Mouse (Mus musculus) forebrain, embryonic 12.5 days (tissue): ENCODE measurements at regions not wholly inside any gene's neighbourhood (a gene's known extent, or its start where the extent isn't known, plus 50 kb on each side); places are given as distances from the start of the nearest gene placed in this dataset.
"Not testable (repeated sequence)": the region's sequence is repeated elsewhere in the genome, so short reads cannot be mapped to it uniquely, and the experiment has no call there.

Experiments used
- ATAC-seq: fragments of 200-750 bp; cut with Nextera tagmentation; 2 replicates; pipeline ENCODE4 v1.8.0; 2017; ENCODE audit warnings: moderate TSS enrichment; ENCODE audit not compliant: low FRiP score
- H3K27ac ChIP-seq: fragments of 300-500 bp; sonication (generic); 2 replicates; pipeline ENCODE4 v1.5.1; 2016; ENCODE audit warnings: mild to moderate bottlenecking
- H3K27me3 ChIP-seq: fragments of 300-500 bp; sonication (generic); 2 replicates; pipeline ENCODE4 v1.6.1; 2016; ENCODE audit warnings: mild to moderate bottlenecking
- H3K36me3 ChIP-seq: fragments of 300-500 bp; sonication (generic); replicated peaks from 2 replicates; pipeline ENCODE4 v1.6.1; 2016; ENCODE audit warnings: mild to moderate bottlenecking
- H3K4me1 ChIP-seq: fragments of 300-500 bp; sonication (generic); 2 replicates; pipeline ENCODE4 v1.6.1; 2016
- H3K4me2 ChIP-seq: fragments of 300-500 bp; sonication (generic); 2 replicates; pipeline ENCODE4 v1.6.1; 2016; ENCODE audit warnings: mild to moderate bottlenecking, moderate library complexity
- H3K4me3 ChIP-seq: fragments of 300-500 bp; sonication (generic); replicated peaks from 2 replicates; pipeline ENCODE4 v1.5.1; 2016; ENCODE audit warnings: mild to moderate bottlenecking
- H3K9ac ChIP-seq: fragments of 300-500 bp; sonication (generic); 2 replicates; pipeline ENCODE4 v1.6.1; 2016; ENCODE audit warnings: mild to moderate bottlenecking
- H3K9me3 ChIP-seq: fragments of 300-500 bp; sonication (generic); 2 replicates; pipeline ENCODE4 v1.6.1; 2016
- WGBS: fragments of 180-500 bp; shearing (Covaris S2); methylation state at CpG from one replicate; pipeline ENCODE4 v1.1.7; 2016; 5-methylcytosine and 5-hydroxymethylcytosine counted together

- no peak overlapping the region for H3K4me2 ChIP-seq
Measured at GRCm38 (mm10) chr12:77094999-77095915, 133.3 kb upstream of the Max start.

GRCm38 (mm10) chr12:77094168-77094567, 132.2 kb upstream of the Max start:
- Histone ChIP-seq H3K36me3 (no peaks in the 10 kb centered on the region), H3K4me3 (no peak overlapping the region), H3K4me2 (no peak overlapping the region), H3K9ac (no peak overlapping the region), H3K27ac (no peak overlapping the region), H3K27me3 (no peaks in the 10 kb centered on the region), H3K9me3 (no peaks in the 10 kb centered on the region), H3K4me1 (no peaks in the 10 kb centered on the region)
- ATAC-seq, result no peak
- WGBS, result 82% methylated on average over 7 of the region's 7 CpGs

More at GRCm38 (mm10) chr12:77094999-77095915, 133.3 kb upstream of the Max start:
- no peak overlapping the region for H3K4me3 ChIP-seq
- no peak overlapping the region for H3K9ac ChIP-seq
- H3K27ac ChIP-seq, result no peak overlapping the region
- no peak for ATAC-seq
- no peaks in the 10 kb centered on the region for H3K27me3 ChIP-seq
- H3K36me3 ChIP-seq, result no peaks in the 10 kb centered on the region
- no peaks in the 10 kb centered on the region for H3K4me1 ChIP-seq
- 83% methylated on average over 3 of the region's 3 CpGs for WGBS
- no peaks in the 10 kb centered on the region for H3K9me3 ChIP-seq

- ATAC-seq, result no peak
- no peaks in the 10 kb centered on the region for H3K4me1 ChIP-seq
- H3K4me3 ChIP-seq, result no peak overlapping the region
- H3K9me3 ChIP-seq, result no peaks in the 10 kb centered on the region
- H3K9ac ChIP-seq, result no peak overlapping the region
- H3K27ac ChIP-seq, result no peak overlapping the region
- H3K36me3 ChIP-seq, result no peaks in the 10 kb centered on the region
- H3K4me2 ChIP-seq, result no peak overlapping the region
- H3K27me3 ChIP-seq, result no peaks in the 10 kb centered on the region
- WGBS, result 73% methylated on average over 3 of the region's 3 CpGs
Measured at GRCm38 (mm10) chr12:77092741-77093140, 130.7 kb upstream of the Max start.

- H3K4me1 ChIP-seq, result no peaks in the 10 kb centered on the region
- H3K9ac ChIP-seq, result no peak overlapping the region
- no peak overlapping the region for H3K27ac ChIP-seq
- no peak for ATAC-seq
- no peak overlapping the region for H3K4me2 ChIP-seq
- 85% methylated on average over 2 of the region's 2 CpGs for WGBS
- no peaks in the 10 kb centered on the region for H3K9me3 ChIP-seq
- no peaks in the 10 kb centered on the region for H3K36me3 ChIP-seq
- no peak overlapping the region for H3K4me3 ChIP-seq
- H3K27me3 ChIP-seq, result no peaks in the 10 kb centered on the region
Measured at GRCm38 (mm10) chr12:77092143-77092542, 130.1 kb upstream of the Max start.

- Histone ChIP-seq H3K4me2 (no peak overlapping the region), H3K9ac (no peak overlapping the region), H3K4me1 (no peaks in the 10 kb centered on the region), H3K27me3 (no peaks in the 10 kb centered on the region), H3K4me3 (no peak overlapping the region), H3K36me3 (no peaks in the 10 kb centered on the region), H3K9me3 (no peaks in the 10 kb centered on the region), H3K27ac (no peak overlapping the region)
- ATAC-seq, result no peak
- 87% methylated on average over 2 of the region's 2 CpGs for WGBS
Measured at GRCm38 (mm10) chr12:77091700-77092099, 129.7 kb upstream of the Max start.

GRCm38 (mm10) chr12:77090525-77090924, 128.5 kb upstream of the Max start:
- 85% methylated on average over 3 of the region's 3 CpGs for WGBS
- H3K9me3 ChIP-seq, result no peaks in the 10 kb centered on the region
- no peak overlapping the region for H3K4me3 ChIP-seq
- H3K27me3 ChIP-seq, result no peaks in the 10 kb centered on the region
- H3K36me3 ChIP-seq, result no peaks in the 10 kb centered on the region
- no peak overlapping the region for H3K27ac ChIP-seq
- no peak for ATAC-seq
- H3K9ac ChIP-seq, result no peak overlapping the region
- H3K4me1 ChIP-seq, result no peaks in the 10 kb centered on the region
- no peak overlapping the region for H3K4me2 ChIP-seq

GRCm38 (mm10) chr12:77089624-77090278, 127.8 kb upstream of the Max start:
- Histone ChIP-seq H3K9ac (no peak overlapping the region), H3K9me3 (no peaks in the 10 kb centered on the region), H3K4me1 (no peaks in the 10 kb centered on the region), H3K36me3 (no peaks in the 10 kb centered on the region), H3K4me2 (no peak overlapping the region), H3K27me3 (no peaks in the 10 kb centered on the region), H3K4me3 (no peak overlapping the region), H3K27ac (no peak overlapping the region)
- ATAC-seq, result no peak
- 86% methylated on average over 6 of the region's 6 CpGs for WGBS

- ATAC-seq, result no peak
- Histone ChIP-seq H3K4me2 (no peak overlapping the region), H3K9me3 (no peaks in the 10 kb centered on the region), H3K36me3 (no peaks in the 10 kb centered on the region), H3K27ac (no peak overlapping the region), H3K4me3 (no peak overlapping the region), H3K27me3 (no peaks in the 10 kb centered on the region), H3K9ac (no peak overlapping the region), H3K4me1 (no peaks in the 10 kb centered on the region)
- WGBS, result 75% methylated on average over 2 of the region's 2 CpGs
Measured at GRCm38 (mm10) chr12:77088452-77088851, 126.5 kb upstream of the Max start.

- H3K9ac ChIP-seq, H3K4me2 ChIP-seq, H3K36me3 ChIP-seq, H3K4me3 ChIP-seq, H3K9me3 ChIP-seq, H3K27ac ChIP-seq, H3K4me1 ChIP-seq, ATAC-seq, H3K27me3 ChIP-seq: not testable (repeated sequence)
- WGBS, result 85% methylated on average over 1 of the region's 1 CpGs
Measured at GRCm38 (mm10) chr12:77086931-77087330, 124.9 kb upstream of the Max start.

GRCm38 (mm10) chr12:77085894-77086293, 123.9 kb upstream of the Max start:
- H3K9me3 ChIP-seq, result no peaks in the 10 kb centered on the region
- no peak overlapping the region for H3K27ac ChIP-seq
- no peaks in the 10 kb centered on the region for H3K27me3 ChIP-seq
- 90% methylated on average over 5 of the region's 5 CpGs for WGBS
- H3K4me3 ChIP-seq, result no peak overlapping the region
- no peak overlapping the region for H3K4me2 ChIP-seq
- no peak for ATAC-seq
- H3K4me1 ChIP-seq, result no peaks in the 10 kb centered on the region
- H3K36me3 ChIP-seq, result no peaks in the 10 kb centered on the region
- H3K9ac ChIP-seq, result no peak overlapping the region

GRCm38 (mm10) chr12:77085244-77085643, 123.2 kb upstream of the Max start:
- Histone ChIP-seq H3K4me2 (no peak overlapping the region), H3K9me3 (no peaks in the 10 kb centered on the region), H3K36me3 (no peaks in the 10 kb centered on the region), H3K4me1 (no peaks in the 10 kb centered on the region), H3K27ac (no peak overlapping the region), H3K4me3 (no peak overlapping the region), H3K9ac (no peak overlapping the region), H3K27me3 (no peaks in the 10 kb centered on the region)
- no peak for ATAC-seq
- 89% methylated on average over 7 of the region's 7 CpGs for WGBS

GRCm38 (mm10) chr12:77084744-77085143, 122.7 kb upstream of the Max start:
- Histone ChIP-seq H3K4me2 (no peak overlapping the region), H3K4me1 (no peaks in the 10 kb centered on the region)
- WGBS, result 92% methylated on average over 5 of the region's 5 CpGs

GRCm38 (mm10) chr12:77084343-77084742, 122.3 kb upstream of the Max start:
- no peaks in the 10 kb centered on the region for H3K4me1 ChIP-seq
- no peaks in the 10 kb centered on the region for H3K27me3 ChIP-seq
- no peak for ATAC-seq
- no peak overlapping the region for H3K9ac ChIP-seq
- WGBS, result 70% methylated on average over 1 of the region's 1 CpGs
- H3K4me2 ChIP-seq, result no peak overlapping the region
- H3K36me3 ChIP-seq, result no peaks in the 10 kb centered on the region
- H3K9me3 ChIP-seq, result no peaks in the 10 kb centered on the region
- no peak overlapping the region for H3K27ac ChIP-seq
- no peak overlapping the region for H3K4me3 ChIP-seq

More at GRCm38 (mm10) chr12:77084744-77085143, 122.7 kb upstream of the Max start:
- Histone ChIP-seq H3K4me3 (no peak overlapping the region), H3K27me3 (no peaks in the 10 kb centered on the region), H3K36me3 (no peaks in the 10 kb centered on the region), H3K27ac (no peak overlapping the region), H3K9me3 (no peaks in the 10 kb centered on the region), H3K9ac (no peak overlapping the region)
- no peak for ATAC-seq
